Mouse (Mus musculus): ENCODE measurements around the gene Ifngr2.

GRCm38 (mm10) chr16:91578980-91579720 is 32.3 kb downstream of the Ifngr2 start:
- no peak for TF ChIP-seq CTCF (IDR thresholded peaks at IDR 0.05; ENCODE audit: control insufficient read depth, insufficient read depth, insufficient replicate concordance, low read depth, low read length)
- no peak for TF ChIP-seq POLR2A (IDR thresholded peaks at IDR 0.05; ENCODE audit: control insufficient read depth, low read depth, low read length)

Data from testis, adult 2 months (tissue).